Mouse (Mus musculus) testis, adult 2 months (tissue): ENCODE measurements around the gene Pnmt.

ENCODE experiments used
- CTCF ChIP-seq: fragments of 200-500 bp; IDR thresholded peaks from 2 replicates; pipeline ENCODE4 v1.5.1; 2012; ENCODE audit warnings: low read depth, mild to moderate bottlenecking, inconsistent platforms, low read length, moderate library complexity; ENCODE audit not compliant: control insufficient read depth, insufficient read depth, insufficient replicate concordance
- POLR2A ChIP-seq: fragments of 200-500 bp; IDR thresholded peaks from 2 replicates; pipeline ENCODE4 v1.6.1; 2012; ENCODE audit warnings: low read depth, mild to moderate bottlenecking, inconsistent platforms, low read length, moderate library complexity; ENCODE audit not compliant: control insufficient read depth

- TF ChIP-seq CTCF (no peak), POLR2A (no peak)
Measured at GRCm38 (mm10) chr11:98363817-98364216, 22.4 kb upstream of the Pnmt start.
